Mouse (Mus musculus): ENCODE measurements around the gene Sh3bp4. TPM values are rescaled to one million over a fixed set of nuclear protein-coding genes. Genes with fewer than 3 reads are reported as not detected.

Sh3bp4 gene
- polyA plus RNA-seq, 1 experiment, result 3.2 TPM

GRCm38 (mm10) chr1:89103505-89103904, 33.3 kb downstream of the Sh3bp4 start:
- Histone ChIP-seq H3K27ac (ENCODE audit: insufficient read depth, low read depth, low read length) (no peak overlapping the region), H3K4me3 (ENCODE audit: insufficient read depth, low read length) (no peak overlapping the region), H3K4me1 (ENCODE audit: control insufficient read depth, insufficient read depth, low read length) (peaks cover 3% of the 10 kb centered on the region)
- TF ChIP-seq POLR2A (IDR thresholded peaks at IDR 0.05; ENCODE audit: borderline replicate concordance, low read depth, low read length), result no peak
- no peak for TF ChIP-seq CTCF (IDR thresholded peaks at IDR 0.05; ENCODE audit: low read depth, low read length)

GRCm38 (mm10) chr1:89104066-89104765, 34.0 kb downstream of the Sh3bp4 start:
- TF ChIP-seq CTCF (IDR thresholded peaks at IDR 0.05; ENCODE audit: low read depth, low read length) (no peak), POLR2A (IDR thresholded peaks at IDR 0.05; ENCODE audit: borderline replicate concordance, low read depth, low read length) (no peak)
- Histone ChIP-seq H3K27ac (ENCODE audit: insufficient read depth, low read depth, low read length) (no peak overlapping the region), H3K4me1 (ENCODE audit: control insufficient read depth, insufficient read depth, low read length) (peaks cover 8% of the 10 kb centered on the region), H3K4me3 (ENCODE audit: insufficient read depth, low read length) (no peak overlapping the region)

GRCm38 (mm10) chr1:89105891-89106830, 35.9 kb downstream of the Sh3bp4 start:
- no peak for TF ChIP-seq POLR2A (IDR thresholded peaks at IDR 0.05; ENCODE audit: borderline replicate concordance, low read depth, low read length)
- TF ChIP-seq CTCF (IDR thresholded peaks at IDR 0.05; ENCODE audit: low read depth, low read length), result no peak
- peaks cover 8% of the 10 kb centered on the region for H3K4me1 ChIP-seq (ENCODE audit: control insufficient read depth, insufficient read depth, low read length)
- no peak overlapping the region for H3K27ac ChIP-seq (ENCODE audit: insufficient read depth, low read depth, low read length)
- H3K4me3 ChIP-seq (ENCODE audit: insufficient read depth, low read length), result no peak overlapping the region

- no peak overlapping the region for H3K4me3 ChIP-seq (ENCODE audit: insufficient read depth, low read length)
- no peak for TF ChIP-seq CTCF (IDR thresholded peaks at IDR 0.05; ENCODE audit: low read depth, low read length)
- TF ChIP-seq POLR2A (IDR thresholded peaks at IDR 0.05; ENCODE audit: borderline replicate concordance, low read depth, low read length), result no peak
- H3K27ac ChIP-seq (ENCODE audit: insufficient read depth, low read depth, low read length), result no peak overlapping the region
- peaks cover 8% of the 10 kb centered on the region for H3K4me1 ChIP-seq (ENCODE audit: control insufficient read depth, insufficient read depth, low read length)
Measured at GRCm38 (mm10) chr1:89107466-89107865, 37.3 kb downstream of the Sh3bp4 start.

- Histone ChIP-seq H3K4me1 (ENCODE audit: control insufficient read depth, insufficient read depth, low read length) (peaks cover 8% of the 10 kb centered on the region), H3K4me3 (ENCODE audit: insufficient read depth, low read length) (no peak overlapping the region), H3K27ac (ENCODE audit: insufficient read depth, low read depth, low read length) (no peak overlapping the region)
- TF ChIP-seq POLR2A (IDR thresholded peaks at IDR 0.05; ENCODE audit: borderline replicate concordance, low read depth, low read length) (no peak), CTCF (IDR thresholded peaks at IDR 0.05; ENCODE audit: low read depth, low read length) (no peak)
Measured at GRCm38 (mm10) chr1:89108340-89108896, 38.2 kb downstream of the Sh3bp4 start.

DNA sequence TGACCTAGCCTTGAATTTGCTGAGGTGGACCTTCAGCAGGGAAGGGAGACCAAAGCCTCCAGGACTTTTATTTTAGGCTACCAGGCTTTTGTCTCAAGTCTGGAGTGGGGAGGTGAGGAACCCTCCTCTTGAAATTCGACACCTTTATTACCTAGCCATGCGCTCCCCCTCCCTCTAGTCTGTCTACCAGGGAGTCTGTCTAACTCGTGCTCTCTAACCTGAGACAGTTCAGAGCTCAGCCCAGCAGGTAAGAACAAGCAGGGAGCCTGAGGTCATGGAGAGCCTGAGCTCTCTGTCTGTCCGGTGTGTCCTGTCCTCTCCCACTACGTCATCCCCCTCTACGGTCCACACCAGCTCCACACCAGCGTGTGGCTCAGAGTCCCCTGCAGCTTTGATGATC, 39.6 kb downstream of the Sh3bp4 start:
- no peak overlapping the region for H3K4me3 ChIP-seq (ENCODE audit: insufficient read depth, low read length)
- H3K4me1 ChIP-seq (ENCODE audit: control insufficient read depth, insufficient read depth, low read length), result peaks cover 8% of the 10 kb centered on the region
- H3K27ac ChIP-seq (ENCODE audit: insufficient read depth, low read depth, low read length), result no peak overlapping the region
- no peak for TF ChIP-seq CTCF (IDR thresholded peaks at IDR 0.05; ENCODE audit: low read depth, low read length)
- no peak for TF ChIP-seq POLR2A (IDR thresholded peaks at IDR 0.05; ENCODE audit: borderline replicate concordance, low read depth, low read length)

- TF ChIP-seq CTCF (IDR thresholded peaks at IDR 0.05; ENCODE audit: low read depth, low read length), result no peak
- TF ChIP-seq POLR2A (IDR thresholded peaks at IDR 0.05; ENCODE audit: borderline replicate concordance, low read depth, low read length), result no peak
- Histone ChIP-seq H3K4me3 (ENCODE audit: insufficient read depth, low read length) (no peak overlapping the region), H3K4me1 (ENCODE audit: control insufficient read depth, insufficient read depth, low read length) (peaks cover 8% of the 10 kb centered on the region), H3K27ac (ENCODE audit: insufficient read depth, low read depth, low read length) (no peak overlapping the region)
Measured at GRCm38 (mm10) chr1:89110767-89111534, 40.7 kb downstream of the Sh3bp4 start.

- Histone ChIP-seq H3K4me1 (ENCODE audit: control insufficient read depth, insufficient read depth, low read length) (peaks cover 8% of the 10 kb centered on the region), H3K4me3 (ENCODE audit: insufficient read depth, low read length) (no peak overlapping the region), H3K27ac (ENCODE audit: insufficient read depth, low read depth, low read length) (no peak overlapping the region)
- TF ChIP-seq CTCF (IDR thresholded peaks at IDR 0.05; ENCODE audit: low read depth, low read length) (no peak), POLR2A (IDR thresholded peaks at IDR 0.05; ENCODE audit: borderline replicate concordance, low read depth, low read length) (no peak)
Measured at GRCm38 (mm10) chr1:89112544-89112943, 42.3 kb downstream of the Sh3bp4 start.

GRCm38 (mm10) chr1:89113731-89114130, 43.5 kb downstream of the Sh3bp4 start:
- Histone ChIP-seq H3K4me3 (ENCODE audit: insufficient read depth, low read length) (no peak overlapping the region), H3K27ac (ENCODE audit: insufficient read depth, low read depth, low read length) (no peak overlapping the region), H3K4me1 (ENCODE audit: control insufficient read depth, insufficient read depth, low read length) (peaks cover 3% of the 10 kb centered on the region)
- TF ChIP-seq CTCF (IDR thresholded peaks at IDR 0.05; ENCODE audit: low read depth, low read length) (no peak), POLR2A (IDR thresholded peaks at IDR 0.05; ENCODE audit: borderline replicate concordance, low read depth, low read length) (no peak)

All from bone marrow macrophage, adult 2 months (primary cell).